In genomic region chr11:107875861-107876494, GRCm38 (mm10) we compare ENCODE assay signal across 14 mouse cellular contexts. TPM values are rescaled to one million over a fixed set of nuclear protein-coding genes. Genes with fewer than 3 reads are reported as not detected.
DNase-seq lines count a peak whose midpoint lies in the region; TF ChIP-seq lines count a peak whose summit lies in the region.
"Had no signal": no experiment of that assay in that cellular context is flagged by ENCODE, and none has a peak within 500 bp of the region (broad histone marks: within the 10 kb centered on the region; RNA-seq: fewer than 3 reads in every experiment).

No protein-coding gene starts in this region.

- TF ChIP-seq CTCF in olfactory bulb, adult 2 months (IDR thresholded peaks at IDR 0.05; ENCODE audit: insufficient read depth, low read depth, low read length): no peak

- H3K27ac ChIP-seq in olfactory bulb, adult 2 months (ENCODE audit: insufficient read depth, low read depth, low read length): peak overlapping the region; percentile 61
- H3K27ac ChIP-seq: embryonic facial prominence, embryonic 10.5 days; heart, embryonic 13.5 days; kidney, postnatal 0 days had no signal

- H3K4me3 ChIP-seq in olfactory bulb, adult 2 months (ENCODE audit: insufficient read depth, low read depth, low read length): no peak overlapping the region
- H3K4me3 ChIP-seq: embryonic facial prominence, embryonic 10.5 days; heart, embryonic 13.5 days had no signal

- 25% methylated on average over 18 of the region's 18 CpGs for WGBS in olfactory bulb, adult 2 months

- H3K4me1 ChIP-seq in olfactory bulb, adult 2 months (ENCODE audit: control insufficient read depth, insufficient read depth, low read length): peaks cover 23% of the 10 kb centered on the region
- H3K4me1 ChIP-seq: embryonic facial prominence, embryonic 10.5 days; heart, embryonic 13.5 days had no signal

- DNase-seq in adrenal gland, adult 2 months: peak; percentile 35
- DNase-seq in adrenal gland, postnatal 4 days (ENCODE audit: low spot score in 2 of 2): no peak
- DNase-seq in layer of hippocampus, adult 11-12 months (ENCODE audit: low spot score): peak; percentile 38
- no peak for DNase-seq in layer of hippocampus, adult 9-10 months (ENCODE audit: low spot score)
- peak; percentile 31 for DNase-seq in right cerebral cortex, postnatal 25 days
- DNase-seq in right cerebral cortex, postnatal 4 days: no peak
- no peak for DNase-seq in retina, embryonic 14.5 days (ENCODE audit: low spot score)
- DNase-seq: adrenal gland, postnatal 25 days had no signal

- TF ChIP-seq POLR2A in olfactory bulb, adult 2 months (IDR thresholded peaks at IDR 0.05; ENCODE audit: insufficient read depth, low read depth, low read length): no peak

RNA-seq across cellular contexts. Expression of gene Cacng5, which starts 38.9 kb away (rescaled TPM):
- under 1 TPM; 0.14 to 0.17 TPM for total RNA-seq in adrenal gland, adult 2 months (2021)
- 0.12 and 0.29 TPM in 2 replicates for polyA plus RNA-seq in adrenal gland, adult 2 months (2012; rRNA removed)
- total RNA-seq in adrenal gland, postnatal 4 days (2021): 1 to 10 TPM; 2.0 to 2.5 TPM
- 289 TPM in 1 of 2 replicates, not detected in the other for polyA plus RNA-seq in olfactory bulb, adult 2 months (2012; ENCODE audit: insufficient read depth, insufficient read length, low replicate concordance, missing spikeins)
- total RNA-seq: gastrocnemius, adult 8-10 months; liver, adult 2 months had no signal
- polyA plus RNA-seq: liver, adult 2 months had no signal

Comparison
In these comparisons a context has a peak if more than half of its experiments do, and no peak if none do; other contexts are left out.
1. DNase-seq: peak in adrenal gland, adult 2 months (single experiment), layer of hippocampus, adult 11-12 months (single experiment) and right cerebral cortex, postnatal 25 days (single experiment); none in adrenal gland, postnatal 4 days (0 of 2), layer of hippocampus, adult 9-10 months (single experiment), right cerebral cortex, postnatal 4 days (single experiment) and retina, embryonic 14.5 days (single experiment).